Mouse (Mus musculus) embryonic facial prominence, embryonic 12.5 days (tissue): ENCODE results near the gene Ncam1. TPM values are rescaled to one million over a fixed set of nuclear protein-coding genes. Genes with fewer than 3 reads are reported as not detected.
A peak's percentile ranks its signal among the peaks of the same experiment; 100 is the strongest.

Experiments
- ATAC-seq: fragments of 200-750 bp; cut with Nextera tagmentation; 2 replicates; pipeline ENCODE4 v1.8.0; 2017; ENCODE audit not compliant: insufficient number of reproducible peaks, insufficient read depth, low FRiP score, low TSS enrichment
- H3K27ac ChIP-seq: fragments of 300-500 bp; sonication (generic); 2 replicates; pipeline ENCODE4 v1.5.1; 2016; ENCODE audit warnings: mild to moderate bottlenecking
- H3K27me3 ChIP-seq: fragments of 300-500 bp; sonication (generic); 2 replicates; pipeline ENCODE4 v1.6.1; 2016; ENCODE audit warnings: mild to moderate bottlenecking, moderate library complexity
- H3K36me3 ChIP-seq: fragments of 300-500 bp; sonication (generic); 2 replicates; pipeline ENCODE4 v1.6.1; 2016; ENCODE audit warnings: mild to moderate bottlenecking
- H3K4me1 ChIP-seq: fragments of 300-500 bp; sonication (generic); 2 replicates; pipeline ENCODE4 v1.6.1; 2016
- H3K4me2 ChIP-seq: fragments of 300-500 bp; sonication (generic); replicated peaks from 2 replicates; pipeline ENCODE4 v1.6.1; 2016; ENCODE audit warnings: mild to moderate bottlenecking, moderate library complexity
- H3K4me3 ChIP-seq: fragments of 300-500 bp; sonication (generic); 2 replicates; pipeline ENCODE4 v1.5.1; 2016; ENCODE audit warnings: mild to moderate bottlenecking
- H3K9ac ChIP-seq: fragments of 300-500 bp; sonication (generic); 2 replicates; pipeline ENCODE4 v1.6.1; 2016; ENCODE audit warnings: mild to moderate bottlenecking, moderate library complexity
- H3K9me3 ChIP-seq: fragments of 300-500 bp; sonication (generic); 2 replicates; pipeline ENCODE4 v1.6.1; 2016; ENCODE audit warnings: mild to moderate bottlenecking, moderate library complexity
- WGBS: fragments of 180-500 bp; shearing (Covaris S2); methylation state at CpG from one replicate; pipeline ENCODE4 v1.1.7; 2016; 5-methylcytosine and 5-hydroxymethylcytosine counted together
- polyA plus RNA-seq: library from polyadenylated mRNA; unstranded; fragments of >200 nt; fragmentation: Nextera tagmentation; extraction: Ambion mirVana; gene quantifications from 2 replicates; pipeline ENCODE4 v1.2.1, GENCODE M21; 2016

Ncam1 gene
- polyA plus RNA-seq, 1 experiment from 2014 or later: 85.4 TPM

- Histone ChIP-seq H3K9ac (no peak overlapping the region), H3K4me1 (peaks cover 10% of the 10 kb centered on the region), H3K27ac (no peak overlapping the region), H3K4me2 (no peak overlapping the region), H3K36me3 (no peaks in the 10 kb centered on the region), H3K9me3 (no peaks in the 10 kb centered on the region), H3K27me3 (no peaks in the 10 kb centered on the region), H3K4me3 (no peak overlapping the region)
- ATAC-seq: no peak
- WGBS: 81% methylated on average over 2 of the region's 2 CpGs
These were observed 190.5 kb downstream of the Ncam1 start for GRCm38 (mm10) chr9:49608191-49608590.

GRCm38 (mm10) chr9:49606717-49607116 is 192.0 kb downstream of the Ncam1 start:
- no peak overlapping the region for H3K9ac ChIP-seq
- H3K27ac ChIP-seq: no peak overlapping the region
- no peaks in the 10 kb centered on the region for H3K9me3 ChIP-seq
- 56% methylated on average over 2 of the region's 2 CpGs for WGBS
- H3K4me2 ChIP-seq: no peak overlapping the region
- no peaks in the 10 kb centered on the region for H3K36me3 ChIP-seq
- H3K4me1 ChIP-seq: peaks cover 10% of the 10 kb centered on the region
- no peak overlapping the region for H3K4me3 ChIP-seq
- no peaks in the 10 kb centered on the region for H3K27me3 ChIP-seq
- no peak for ATAC-seq

GRCm38 (mm10) chr9:49606317-49606716 is 192.4 kb downstream of the Ncam1 start:
- no peak overlapping the region for H3K9ac ChIP-seq
- no peaks in the 10 kb centered on the region for H3K9me3 ChIP-seq
- no peak for ATAC-seq
- H3K27me3 ChIP-seq: no peaks in the 10 kb centered on the region
- WGBS: 33% methylated on average over 5 of the region's 5 CpGs
- peak overlapping the region; percentile 54; the same call in 1 of the 2 replicates for H3K27ac ChIP-seq
- H3K4me3 ChIP-seq: no peak overlapping the region
- no peaks in the 10 kb centered on the region for H3K36me3 ChIP-seq
- no peak overlapping the region for H3K4me2 ChIP-seq
- H3K4me1 ChIP-seq: peaks cover 10% of the 10 kb centered on the region

- H3K4me1 ChIP-seq: peaks cover 10% of the 10 kb centered on the region
- ATAC-seq: no peak
- whole genome bisulfite sequencing: 33% methylated on average over 4 of the region's 4 CpGs
- H3K4me2 ChIP-seq: no peak overlapping the region
- peak overlapping the region; percentile 54; the same call in 1 of the 2 replicates for H3K27ac ChIP-seq
- no peak overlapping the region for H3K9ac ChIP-seq
- H3K4me3 ChIP-seq: no peak overlapping the region
- no peaks in the 10 kb centered on the region for H3K9me3 ChIP-seq
- no peaks in the 10 kb centered on the region for H3K27me3 ChIP-seq
- no peaks in the 10 kb centered on the region for H3K36me3 ChIP-seq
These were observed 192.9 kb downstream of the Ncam1 start for GRCm38 (mm10) chr9:49605791-49606190.

- no peaks in the 10 kb centered on the region for H3K9me3 ChIP-seq
- peaks cover 10% of the 10 kb centered on the region for H3K4me1 ChIP-seq
- H3K4me2 ChIP-seq: no peak overlapping the region
- no peaks in the 10 kb centered on the region for H3K36me3 ChIP-seq
- WGBS: 91% methylated on average over 3 of the region's 3 CpGs
- no peaks in the 10 kb centered on the region for H3K27me3 ChIP-seq
- H3K4me3 ChIP-seq: no peak overlapping the region
- H3K27ac ChIP-seq: no peak overlapping the region
- no peak overlapping the region for H3K9ac ChIP-seq
- no peak for ATAC-seq
These were observed 193.4 kb downstream of the Ncam1 start for GRCm38 (mm10) chr9:49605351-49605750.

- no peak for ATAC-seq
- H3K36me3 ChIP-seq: no peaks in the 10 kb centered on the region
These were observed 197.5 kb downstream of the Ncam1 start for GRCm38 (mm10) chr9:49601215-49601614.

GRCm38 (mm10) chr9:49595635-49596348 is 202.9 kb downstream of the Ncam1 start:
- Histone ChIP-seq H3K27ac (0 out of 2 replicates have a peak overlapping the region, but pooled peaks have one; percentile 17), H3K9me3 (no peaks in the 10 kb centered on the region), H3K4me1 (peaks cover 22% of the 10 kb centered on the region), H3K4me2 (no peak overlapping the region), H3K9ac (no peak overlapping the region), H3K4me3 (no peak overlapping the region), H3K27me3 (no peaks in the 10 kb centered on the region), H3K36me3 (no peaks in the 10 kb centered on the region)
- no peak for ATAC-seq
- WGBS: 44% methylated on average over 11 of the region's 11 CpGs

More at GRCm38 (mm10) chr9:49601215-49601614, 197.5 kb downstream of the Ncam1 start:
- peaks cover 7% of the 10 kb centered on the region for H3K4me1 ChIP-seq
- H3K4me2 ChIP-seq: no peak overlapping the region
- H3K9me3 ChIP-seq: no peaks in the 10 kb centered on the region
- no peaks in the 10 kb centered on the region for H3K27me3 ChIP-seq
- no peak overlapping the region for H3K27ac ChIP-seq
- no peak overlapping the region for H3K9ac ChIP-seq
- no peak overlapping the region for H3K4me3 ChIP-seq
- WGBS: 48% methylated on average over 4 of the region's 4 CpGs

GRCm38 (mm10) chr9:49594876-49595634 is 203.7 kb downstream of the Ncam1 start:
- WGBS: 51% methylated on average over 7 of the region's 7 CpGs
- Histone ChIP-seq H3K4me2 (no peak overlapping the region), H3K4me1 (peaks cover 29% of the 10 kb centered on the region)

GRCm38 (mm10) chr9:49593951-49594536 is 204.7 kb downstream of the Ncam1 start:
- WGBS: 34% methylated on average over 10 of the region's 10 CpGs
- Histone ChIP-seq H3K27me3 (no peaks in the 10 kb centered on the region), H3K4me1 (peaks cover 30% of the 10 kb centered on the region), H3K9ac (no peak overlapping the region), H3K27ac (no peak overlapping the region), H3K36me3 (no peaks in the 10 kb centered on the region), H3K4me3 (no peak overlapping the region), H3K4me2 (no peak overlapping the region), H3K9me3 (no peaks in the 10 kb centered on the region)
- no peak for ATAC-seq

More at GRCm38 (mm10) chr9:49594876-49595634, 203.7 kb downstream of the Ncam1 start:
- H3K27ac ChIP-seq: 0 out of 2 replicates have a peak overlapping the region, but pooled peaks have one; percentile 17
- H3K9ac ChIP-seq: no peak overlapping the region
- H3K9me3 ChIP-seq: no peaks in the 10 kb centered on the region
- H3K27me3 ChIP-seq: no peaks in the 10 kb centered on the region
- no peak overlapping the region for H3K4me3 ChIP-seq
- ATAC-seq: no peak
- H3K36me3 ChIP-seq: no peaks in the 10 kb centered on the region

GRCm38 (mm10) chr9:49592006-49592405 is 206.7 kb downstream of the Ncam1 start:
- Histone ChIP-seq H3K4me3 (no peak overlapping the region), H3K36me3 (no peaks in the 10 kb centered on the region), H3K27me3 (no peaks in the 10 kb centered on the region), H3K4me1 (peaks cover 30% of the 10 kb centered on the region), H3K9me3 (no peaks in the 10 kb centered on the region), H3K27ac (no peak overlapping the region), H3K4me2 (no peak overlapping the region), H3K9ac (no peak overlapping the region)
- no peak for ATAC-seq
- 54% methylated on average over 2 of the region's 2 CpGs for WGBS

- no peak overlapping the region for H3K9ac ChIP-seq
- ATAC-seq: no peak
- no peak overlapping the region for H3K4me3 ChIP-seq
- no peaks in the 10 kb centered on the region for H3K36me3 ChIP-seq
- H3K9me3 ChIP-seq: no peaks in the 10 kb centered on the region
- peaks cover 24% of the 10 kb centered on the region for H3K4me1 ChIP-seq
- peak overlapping the region; percentile 46; the same call in 1 of the 2 replicates for H3K27ac ChIP-seq
- 47% methylated on average over 4 of the region's 4 CpGs for WGBS
- H3K4me2 ChIP-seq: no peak overlapping the region
- no peaks in the 10 kb centered on the region for H3K27me3 ChIP-seq
These were observed 208.5 kb downstream of the Ncam1 start for GRCm38 (mm10) chr9:49590261-49590660.
